Mouse (Mus musculus) 3T3-L1 (cell line): Measurements from ENCODE around the gene Plekha5.
A peak's percentile ranks its signal among the peaks of the same experiment; 100 is the strongest.
"Not testable (repeated sequence)": the region's sequence is repeated elsewhere in the genome, so short reads cannot be mapped to it uniquely, and the experiment has no call there.

ENCODE experiments used
- DNase-seq: peaks from one replicate; pipeline ENCODE4 v3.0.0-alpha.2; 2015; ENCODE audit warnings: low read depth, low spot score

Plekha5 gene

DNA sequence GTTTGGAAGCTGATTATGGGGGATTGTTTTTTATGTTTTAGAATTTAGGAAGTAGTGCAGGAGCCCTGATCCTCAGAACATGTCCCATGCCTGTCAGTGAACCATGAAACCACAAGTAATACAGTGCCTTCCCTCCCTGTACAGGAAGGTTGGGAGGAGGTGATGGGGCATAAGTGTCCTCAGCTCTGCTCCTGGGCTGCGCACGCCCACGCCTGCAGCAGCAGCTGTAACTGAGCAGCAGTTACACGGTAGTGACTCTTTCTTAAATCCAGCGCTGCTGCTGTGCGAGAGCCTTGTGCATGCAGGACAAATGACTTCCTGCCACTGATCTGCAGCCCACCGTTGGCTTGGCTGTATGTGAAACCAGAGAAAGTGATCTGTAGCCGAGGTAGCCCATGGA lies 152.3 kb downstream of the Plekha5 start:
- no peak for DNase-seq

- no peak for DNase-seq
Measured at GRCm38 (mm10) chr6:140576961-140577821, 153.3 kb downstream of the Plekha5 start.

- no peak for DNase-seq
Measured at GRCm38 (mm10) chr6:140577822-140578170, 153.9 kb downstream of the Plekha5 start.

DNA sequence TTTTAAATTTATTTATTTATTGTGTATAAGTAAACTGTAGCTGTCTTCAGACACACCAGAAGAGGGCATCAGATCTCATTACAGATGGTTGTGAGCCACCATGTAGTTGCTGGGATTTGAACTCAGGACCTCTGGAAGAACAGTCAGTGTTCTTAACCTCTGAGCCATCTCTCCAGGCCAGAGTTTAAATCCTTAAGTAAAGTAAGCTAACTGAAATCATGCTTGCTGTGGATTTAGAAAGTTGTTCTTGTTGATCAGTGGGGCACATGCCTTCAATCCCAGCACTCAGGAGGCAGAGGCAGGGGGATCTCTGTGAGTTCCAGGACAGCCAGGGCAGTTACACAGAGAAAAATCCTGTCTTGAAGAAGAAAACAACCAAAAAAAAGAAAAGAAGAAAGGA lies 155.1 kb downstream of the Plekha5 start:
- DNase-seq = not testable (repeated sequence)

GRCm38 (mm10) chr6:140580170-140580569 lies 156.3 kb downstream of the Plekha5 start:
- no peak for DNase-seq

GRCm38 (mm10) chr6:140586714-140587259 lies 162.9 kb downstream of the Plekha5 start:
- no peak for DNase-seq

- peak; percentile 63 for DNase-seq
Measured at GRCm38 (mm10) chr6:140591331-140591730, 167.5 kb downstream of the Plekha5 start.

DNA sequence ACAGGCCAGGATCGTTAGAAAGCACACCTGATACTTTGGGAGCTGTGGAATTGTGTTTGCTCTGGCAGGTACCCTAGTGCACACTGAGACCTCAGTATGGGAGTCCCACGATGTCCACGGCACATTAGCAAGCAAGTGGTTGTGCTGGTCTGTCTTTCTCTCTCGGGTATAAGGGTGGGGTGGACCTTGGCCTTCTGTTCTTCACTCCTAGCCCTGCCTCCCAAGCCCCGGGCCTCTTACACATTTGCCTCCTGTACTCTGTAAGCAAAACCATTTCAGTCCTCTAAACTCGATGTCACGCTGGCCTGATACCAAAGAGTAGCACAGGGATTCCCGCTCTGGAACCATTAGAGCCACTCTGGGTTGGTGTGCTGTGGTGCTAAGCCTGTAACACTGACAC lies 168.9 kb downstream of the Plekha5 start:
- no peak for DNase-seq

DNA sequence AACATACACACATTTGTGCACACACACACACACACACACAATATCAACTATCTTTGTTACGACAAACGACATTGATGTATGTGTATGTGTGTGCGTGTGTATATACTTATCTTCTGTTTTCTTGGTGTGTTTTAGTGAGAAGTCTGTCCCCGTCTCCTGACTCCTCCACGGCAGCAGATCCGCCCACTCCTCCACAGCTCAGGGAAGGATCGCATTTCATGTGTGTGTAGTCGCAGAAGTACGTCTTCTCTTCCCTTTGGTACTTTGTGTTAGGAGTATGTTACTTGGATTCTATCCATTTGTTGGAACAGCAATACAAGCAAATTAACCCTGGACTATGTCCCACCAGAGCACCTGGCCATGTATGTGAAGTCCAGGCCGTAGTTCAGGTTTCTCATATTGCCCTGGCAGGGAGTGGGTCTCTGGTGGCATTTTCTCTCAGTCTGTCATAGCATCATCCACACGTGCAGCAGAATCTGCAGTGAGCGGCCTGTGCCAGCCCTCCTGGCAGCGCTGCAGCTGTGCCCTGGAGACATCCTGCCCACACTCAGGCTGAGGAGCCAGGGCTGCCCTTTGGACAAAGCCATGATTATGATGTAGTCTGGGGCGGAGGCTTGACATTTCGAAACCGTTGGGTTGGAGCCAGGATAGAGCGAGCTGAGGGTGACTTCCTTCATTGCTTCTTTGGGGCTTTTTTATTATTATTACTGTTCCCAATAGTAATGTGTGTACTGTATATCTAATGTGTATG lies 169.7 kb downstream of the Plekha5 start:
- DNase-seq = peak; percentile 80

DNA sequence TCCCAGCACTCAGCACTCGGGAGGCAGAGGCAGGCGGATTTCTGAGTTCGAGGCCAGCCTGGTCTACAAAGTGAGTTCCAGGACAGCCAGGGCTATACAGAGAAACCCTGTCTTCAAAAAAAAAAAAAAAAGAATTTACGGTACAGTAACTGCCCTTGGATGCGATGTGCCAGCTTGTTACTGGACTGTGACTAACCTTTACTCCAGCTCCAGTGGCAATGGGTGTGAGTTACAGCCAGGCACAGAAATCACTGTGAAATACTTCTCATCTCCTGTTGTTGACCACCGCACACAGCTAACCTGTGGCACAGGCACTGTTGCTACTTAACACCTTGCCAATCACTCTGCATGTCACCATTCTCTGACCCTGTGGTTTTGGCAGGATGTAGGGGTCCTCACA lies 171.7 kb downstream of the Plekha5 start:
- not testable (repeated sequence) for DNase-seq

DNA sequence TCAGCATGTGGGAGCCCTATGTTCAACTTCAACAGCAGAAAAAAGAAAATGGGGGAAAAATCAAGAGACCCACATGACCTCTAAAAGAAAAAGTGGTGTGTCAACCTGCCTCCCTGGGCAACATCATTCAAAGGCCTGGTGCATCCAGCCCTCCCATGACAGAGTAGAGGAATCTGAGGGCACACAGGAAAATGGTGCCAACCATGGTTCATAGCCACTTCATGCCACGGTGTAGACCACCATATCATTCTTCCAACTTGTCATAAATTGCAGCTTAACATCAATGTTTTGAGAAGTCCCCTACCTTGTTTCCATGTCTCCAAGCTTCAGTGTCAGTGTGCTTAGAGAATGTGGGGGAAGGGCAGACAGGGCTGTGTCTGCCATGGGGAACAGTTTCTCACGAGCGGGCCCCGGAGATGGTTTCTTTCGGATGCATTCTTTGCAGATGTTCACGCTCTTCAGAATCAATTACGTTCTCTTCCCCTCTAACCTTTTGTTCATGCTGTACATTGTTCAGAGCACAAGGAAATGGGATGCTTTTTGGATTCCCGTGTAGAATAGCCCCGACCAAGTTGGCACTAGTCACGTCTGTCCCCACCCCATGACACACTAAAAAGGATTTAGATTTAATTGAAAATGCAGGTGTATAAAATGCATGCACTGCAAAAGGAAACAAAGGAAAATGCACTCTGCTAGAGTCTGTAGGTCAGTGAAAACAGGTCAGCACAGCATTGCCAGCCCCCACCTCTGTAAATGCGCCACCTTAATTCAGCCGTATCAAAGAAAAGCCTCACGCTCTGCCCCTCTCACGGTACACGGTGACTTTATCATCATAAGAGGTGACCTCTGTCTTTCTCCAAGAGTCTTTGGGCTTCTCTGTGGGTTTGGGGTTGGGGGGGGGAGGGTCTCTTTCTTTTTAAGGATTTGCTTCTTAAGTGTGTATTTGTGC lies 173.8 kb downstream of the Plekha5 start:
- no peak for DNase-seq

DNA sequence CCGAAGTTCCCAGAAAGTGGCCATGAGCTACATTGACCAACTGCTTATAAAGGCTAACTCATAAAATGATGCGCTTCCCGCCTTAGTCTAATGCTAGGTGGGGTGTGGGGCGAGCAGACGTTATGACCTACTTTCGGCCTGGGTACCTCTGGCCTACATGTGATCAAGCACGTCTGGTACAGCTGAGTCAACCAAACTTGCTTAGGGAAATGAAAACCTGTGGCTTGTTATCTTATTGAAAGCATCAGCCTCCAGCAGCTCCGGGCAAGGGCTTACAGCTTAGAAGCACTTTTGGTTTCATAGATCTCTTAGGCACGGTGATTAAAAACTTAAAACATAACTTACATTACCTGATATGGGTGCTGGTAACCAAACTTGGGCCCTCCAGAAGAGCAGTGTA lies 174.7 kb downstream of the Plekha5 start:
- no peak for DNase-seq

DNA sequence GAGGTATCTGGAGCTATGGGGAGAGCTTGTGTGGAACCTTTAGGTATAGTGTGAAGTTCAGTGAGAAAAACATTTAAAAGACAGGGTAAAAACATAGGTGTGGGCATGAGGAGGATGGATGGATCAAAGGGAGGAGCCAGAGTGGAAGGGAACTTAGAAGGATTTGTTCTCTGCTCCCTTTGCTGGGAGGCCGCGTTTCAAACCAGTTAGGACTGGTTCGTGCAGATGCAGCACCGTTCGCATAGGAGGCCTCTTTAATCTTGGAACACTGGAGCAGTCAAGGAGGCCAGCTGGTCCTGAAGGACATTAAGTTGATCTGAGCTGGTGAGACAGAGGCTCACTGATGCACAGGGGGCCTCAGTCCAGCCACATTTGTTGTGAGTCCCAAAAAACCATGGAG lies 175.5 kb downstream of the Plekha5 start:
- no peak for DNase-seq

DNA sequence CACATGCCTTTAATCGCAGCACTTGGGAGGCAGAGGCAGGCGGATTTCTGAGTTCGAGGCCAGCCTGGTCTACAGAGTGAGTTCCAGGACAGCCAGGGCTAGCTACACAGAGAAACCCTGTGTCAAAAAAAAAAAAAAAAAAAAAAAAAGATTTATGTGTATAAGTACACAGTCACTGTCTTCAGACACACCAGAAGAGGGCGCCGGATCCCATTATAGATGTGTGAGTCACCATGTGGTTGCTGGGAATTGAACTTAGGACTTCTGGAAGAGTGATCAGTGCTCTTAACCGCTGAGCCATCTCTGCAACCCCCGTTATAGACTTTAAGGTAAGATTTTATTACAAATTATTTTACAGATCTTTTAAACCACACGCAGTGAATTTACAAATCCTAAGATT lies 176.8 kb downstream of the Plekha5 start:
- peak; percentile 62 for DNase-seq

DNA sequence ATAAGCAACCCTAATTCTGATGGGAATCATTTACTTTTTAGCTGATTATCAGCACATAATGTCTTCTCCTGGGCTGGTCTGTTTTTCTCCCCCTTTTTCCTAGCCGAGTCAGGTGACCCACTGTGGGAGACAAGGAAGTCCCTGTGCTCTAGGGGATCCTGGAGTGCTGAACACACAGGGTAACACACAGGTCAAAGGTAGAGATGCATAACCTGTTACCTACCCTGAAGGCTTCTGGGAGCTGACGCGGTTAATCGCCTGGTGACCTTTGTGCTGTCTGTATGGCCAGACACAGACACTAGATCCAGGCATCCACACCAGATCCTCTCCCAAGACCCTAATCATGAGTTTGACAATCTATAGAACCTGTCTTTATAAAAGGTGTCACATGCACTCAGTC lies 177.3 kb downstream of the Plekha5 start:
- no peak for DNase-seq

DNA sequence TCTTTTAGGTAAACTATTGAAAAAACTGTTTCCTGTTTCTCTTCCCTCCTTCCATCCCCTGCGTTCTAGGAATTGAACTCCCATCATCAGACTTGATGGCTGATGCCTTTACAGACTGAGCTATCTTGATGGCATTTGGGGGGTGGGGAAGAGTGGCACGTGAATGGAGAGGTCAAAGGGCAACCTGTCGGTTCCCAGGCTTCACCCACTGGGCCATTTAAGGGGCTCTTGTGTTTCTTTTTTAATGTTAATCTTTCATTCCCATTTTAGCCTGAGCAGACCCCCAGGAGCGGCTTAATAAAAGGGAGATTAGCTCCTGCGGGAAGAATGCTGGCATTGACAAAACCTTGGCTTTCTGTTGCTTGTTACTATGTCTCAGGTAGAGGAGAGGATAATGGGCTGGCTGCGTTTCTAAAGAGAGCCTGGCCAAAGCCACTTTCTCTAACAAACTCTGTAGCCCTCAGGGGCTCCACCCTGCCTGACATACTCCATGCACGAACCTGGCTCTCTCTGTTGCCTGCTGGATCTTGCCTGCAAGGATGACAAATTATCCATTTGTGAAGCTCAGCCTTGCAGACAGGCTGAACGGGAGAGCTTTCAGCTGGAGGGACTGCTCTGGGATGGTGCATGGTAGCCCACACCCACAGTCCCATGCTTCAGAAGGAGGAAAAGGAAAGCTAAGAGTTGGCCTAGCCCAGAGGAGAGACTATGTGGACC lies 179.5 kb downstream of the Plekha5 start:
- DNase-seq = no peak

GRCm38 (mm10) chr6:140605173-140605572 lies 181.3 kb downstream of the Plekha5 start:
- DNase-seq = peak; percentile 79

DNA sequence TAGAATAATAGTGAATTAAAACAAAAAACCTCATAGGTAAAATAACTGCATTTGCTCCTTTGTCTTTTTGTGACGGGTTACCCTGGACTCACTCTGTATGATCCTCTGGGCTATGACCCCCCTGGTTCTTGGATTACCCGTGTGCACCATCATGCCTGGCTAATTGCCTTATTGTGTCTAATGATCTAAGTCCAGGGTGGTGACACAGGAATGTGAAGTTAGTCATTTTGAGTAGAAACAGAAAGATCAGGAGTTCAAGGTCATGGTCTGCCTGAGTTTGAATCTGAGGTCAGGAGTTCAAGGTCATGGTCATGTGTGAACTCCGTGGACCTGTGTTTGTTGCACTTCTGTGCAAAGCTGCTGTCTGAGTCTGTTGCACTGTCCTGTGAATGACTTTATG lies 181.9 kb downstream of the Plekha5 start:
- DNase-seq = no peak

DNA sequence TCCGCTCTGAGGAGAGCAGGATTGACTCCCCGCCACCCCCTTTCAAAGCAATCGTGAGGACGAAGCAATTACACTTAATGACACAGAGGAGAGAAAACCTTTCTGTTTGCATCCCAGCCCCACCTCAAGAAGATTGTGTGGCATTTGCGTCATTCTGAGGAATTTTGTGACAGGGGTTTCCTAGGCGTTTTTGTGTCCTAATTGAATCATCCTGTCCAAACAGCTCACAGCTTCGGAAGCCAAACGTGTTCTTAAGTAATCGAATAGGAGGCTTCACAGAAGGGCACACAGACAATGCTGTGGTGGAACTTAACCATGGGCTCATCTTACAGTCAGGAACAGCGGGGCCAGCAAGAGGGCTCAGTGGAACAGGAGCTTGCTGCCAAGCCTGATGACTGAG lies 182.7 kb downstream of the Plekha5 start:
- DNase-seq = peak; percentile 72

- DNase-seq = no peak
Measured at GRCm38 (mm10) chr6:140608666-140609065, 184.8 kb downstream of the Plekha5 start.

GRCm38 (mm10) chr6:140609533-140609932 lies 185.7 kb downstream of the Plekha5 start:
- DNase-seq = no peak
